Mouse (Mus musculus) embryonic facial prominence, embryonic 15.5 days (tissue): ENCODE measurements around the gene Fto. TPM values are rescaled to one million over a fixed set of nuclear protein-coding genes. Genes with fewer than 3 reads are reported as not detected.
A peak's percentile ranks its signal among the peaks of the same experiment; 100 is the strongest.

ENCODE experiments used
- ATAC-seq: fragments of 200-750 bp; cut with Nextera tagmentation; 2 replicates; pipeline ENCODE4 v1.8.0; 2017; ENCODE audit warnings: low read depth, moderate TSS enrichment; ENCODE audit not compliant: insufficient number of reproducible peaks, low FRiP score, low TSS enrichment
- H3K27ac ChIP-seq: fragments of 300-500 bp; sonication (generic); replicated peaks from 2 replicates; pipeline ENCODE4 v1.5.1; 2015; ENCODE audit warnings: mild to moderate bottlenecking, inconsistent platforms
- H3K27me3 ChIP-seq: fragments of 300-500 bp; sonication (generic); 2 replicates; pipeline ENCODE4 v1.6.1; 2015; ENCODE audit warnings: inconsistent platforms
- H3K36me3 ChIP-seq: fragments of 300-500 bp; sonication (generic); 2 replicates; pipeline ENCODE4 v1.6.1; 2015; ENCODE audit warnings: mild to moderate bottlenecking, inconsistent platforms
- H3K4me1 ChIP-seq: fragments of 300-500 bp; sonication (generic); 2 replicates; pipeline ENCODE4 v1.6.1; 2015; ENCODE audit warnings: inconsistent platforms
- H3K4me2 ChIP-seq: fragments of 300-500 bp; sonication (generic); replicated peaks from 2 replicates; pipeline ENCODE4 v1.6.1; 2015; ENCODE audit warnings: mild to moderate bottlenecking, inconsistent platforms
- H3K4me3 ChIP-seq: fragments of 300-500 bp; sonication (generic); replicated peaks from 2 replicates; pipeline ENCODE4 v1.5.1; 2015; ENCODE audit warnings: mild to moderate bottlenecking, inconsistent platforms
- H3K9ac ChIP-seq: fragments of 300-500 bp; sonication (generic); 2 replicates; pipeline ENCODE4 v1.6.1; 2015; ENCODE audit warnings: inconsistent platforms
- H3K9me3 ChIP-seq: fragments of 300-500 bp; sonication (generic); replicated peaks from 2 replicates; pipeline ENCODE4 v1.6.1; 2016; ENCODE audit warnings: inconsistent platforms
- WGBS: fragments of 180-500 bp; shearing (Covaris S2); methylation state at CpG from one replicate; pipeline ENCODE4 v1.1.7; 2015; 5-methylcytosine and 5-hydroxymethylcytosine counted together
- polyA plus RNA-seq: library from polyadenylated mRNA; unstranded; fragments of >200 nt; fragmentation: Nextera tagmentation; extraction: Ambion mirVana; gene quantifications from 2 replicates; pipeline ENCODE4 v1.2.1, GENCODE M21; 2015

Gene Fto
- polyA plus RNA-seq, 1 experiment from 2014 or later: 111 TPM

- no peak overlapping the region for H3K9ac ChIP-seq
- H3K4me3 ChIP-seq: no peak overlapping the region
- H3K36me3 ChIP-seq: no peaks in the 10 kb centered on the region
- peaks cover 35% of the 10 kb centered on the region for H3K4me1 ChIP-seq
- no peak overlapping the region for H3K4me2 ChIP-seq
- no peak for ATAC-seq
- H3K27ac ChIP-seq: no peak overlapping the region
- no peaks in the 10 kb centered on the region for H3K27me3 ChIP-seq
- H3K9me3 ChIP-seq: no peaks in the 10 kb centered on the region
- WGBS: 22% methylated on average over 8 of the region's 8 CpGs
Observed at GRCm38 (mm10) chr8:91531971-91532370, 218.6 kb downstream of the Fto start.

- WGBS: 54% methylated on average over 18 of the region's 18 CpGs
- ATAC-seq: no peak
- no peaks in the 10 kb centered on the region for H3K36me3 ChIP-seq
- H3K9ac ChIP-seq: no peak overlapping the region
- H3K27ac ChIP-seq: peak overlapping the region; percentile 69
- H3K4me3 ChIP-seq: no peak overlapping the region
- H3K27me3 ChIP-seq: no peaks in the 10 kb centered on the region
- no peak overlapping the region for H3K4me2 ChIP-seq
- no peaks in the 10 kb centered on the region for H3K9me3 ChIP-seq
- H3K4me1 ChIP-seq: peaks cover 40% of the 10 kb centered on the region
Observed at GRCm38 (mm10) chr8:91532671-91533436, 219.5 kb downstream of the Fto start.

DNA sequence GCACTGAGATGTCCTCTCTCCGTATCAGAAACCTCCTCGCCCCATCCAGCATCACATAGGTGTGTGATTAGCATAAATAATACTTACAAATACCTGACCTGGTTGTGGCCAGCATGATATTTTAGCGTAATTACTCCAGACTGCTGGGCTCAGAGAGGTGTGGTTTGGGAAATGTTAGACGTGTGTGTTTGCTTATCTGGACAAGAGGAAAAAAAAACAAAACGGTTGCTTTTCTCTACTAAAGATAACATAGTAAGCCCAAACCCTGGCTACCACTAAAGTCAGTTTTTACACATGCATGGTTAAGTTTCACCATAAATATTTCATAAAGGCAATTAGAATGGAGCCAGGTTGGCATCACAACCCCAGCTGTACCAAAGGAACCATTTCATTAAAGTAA lies 221.4 kb downstream of the Fto start:
- no peak for ATAC-seq
- H3K36me3 ChIP-seq: no peaks in the 10 kb centered on the region
- H3K9ac ChIP-seq: no peak overlapping the region
- H3K4me2 ChIP-seq: no peak overlapping the region
- WGBS: 80% methylated on average over 5 of the region's 5 CpGs
- H3K4me1 ChIP-seq: peaks cover 53% of the 10 kb centered on the region
- no peak overlapping the region for H3K27ac ChIP-seq
- H3K4me3 ChIP-seq: no peak overlapping the region
- no peaks in the 10 kb centered on the region for H3K27me3 ChIP-seq
- H3K9me3 ChIP-seq: no peaks in the 10 kb centered on the region

GRCm38 (mm10) chr8:91538109-91538508 lies 224.8 kb downstream of the Fto start:
- peaks cover 5% of the 10 kb centered on the region; the same call in 1 of the 2 replicates for H3K36me3 ChIP-seq
- 0 out of 2 replicates have a peak overlapping the region, but pooled peaks have one; percentile 11 for H3K27ac ChIP-seq
- H3K4me1 ChIP-seq: peaks cover 37% of the 10 kb centered on the region
- no peak overlapping the region for H3K4me3 ChIP-seq
- H3K9ac ChIP-seq: no peak overlapping the region
- no peak overlapping the region for H3K4me2 ChIP-seq
- no peak for ATAC-seq
- no peaks in the 10 kb centered on the region for H3K9me3 ChIP-seq
- WGBS: 64% methylated on average over 9 of the region's 9 CpGs
- H3K27me3 ChIP-seq: no peaks in the 10 kb centered on the region

DNA sequence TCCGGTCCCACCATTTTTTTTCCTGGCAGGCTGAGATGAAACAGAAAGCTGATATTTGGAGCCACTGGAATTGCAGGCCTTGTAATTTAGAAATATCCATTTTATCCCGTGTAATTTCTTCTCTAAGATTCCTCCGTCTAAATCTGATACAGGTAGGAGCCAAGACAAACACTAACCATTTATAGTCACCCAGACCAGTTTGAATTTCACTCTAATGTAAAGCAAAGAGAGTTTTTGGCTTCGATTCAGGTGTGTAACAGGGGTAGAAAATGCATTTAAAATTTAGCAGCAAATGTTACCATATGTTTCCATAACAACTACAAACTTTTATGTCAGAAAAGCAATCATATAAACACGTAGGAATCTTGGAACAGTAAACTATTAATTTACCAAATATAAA lies 225.6 kb downstream of the Fto start:
- 38% methylated on average over 5 of the region's 5 CpGs for WGBS
- H3K4me1 ChIP-seq: peaks cover 29% of the 10 kb centered on the region
- H3K9me3 ChIP-seq: no peaks in the 10 kb centered on the region
- no peak for ATAC-seq
- no peak overlapping the region for H3K9ac ChIP-seq
- H3K27ac ChIP-seq: no peak overlapping the region
- H3K36me3 ChIP-seq: peaks cover 5% of the 10 kb centered on the region; the same call in 1 of the 2 replicates
- H3K4me3 ChIP-seq: no peak overlapping the region
- H3K27me3 ChIP-seq: no peaks in the 10 kb centered on the region
- no peak overlapping the region for H3K4me2 ChIP-seq

DNA sequence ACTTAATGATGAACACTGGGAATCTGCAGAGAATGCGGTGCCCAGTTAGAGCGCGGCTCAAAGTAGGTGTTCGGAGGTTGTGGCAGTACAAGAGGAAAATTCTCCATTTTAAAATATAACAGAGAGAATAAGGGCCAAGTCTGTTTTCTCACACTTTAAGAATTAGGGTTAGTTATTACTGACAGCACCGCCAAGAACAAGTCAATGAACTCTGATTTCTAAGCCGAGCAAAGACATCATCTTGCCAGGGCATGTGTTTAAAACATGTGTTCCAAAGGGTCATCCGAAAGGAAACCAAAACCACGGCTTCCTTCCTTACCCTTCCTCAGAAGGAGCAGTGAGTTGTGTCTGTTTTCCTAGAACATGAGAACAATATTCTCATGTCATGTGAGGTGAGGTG lies 226.3 kb downstream of the Fto start:
- H3K27me3 ChIP-seq: no peaks in the 10 kb centered on the region
- H3K4me3 ChIP-seq: no peak overlapping the region
- WGBS: 64% methylated on average over 8 of the region's 8 CpGs
- H3K9ac ChIP-seq: no peak overlapping the region
- H3K4me1 ChIP-seq: peaks cover 23% of the 10 kb centered on the region
- 0 out of 2 replicates have a peak overlapping the region, but pooled peaks have one; percentile 11 for H3K27ac ChIP-seq
- no peak for ATAC-seq
- H3K9me3 ChIP-seq: no peaks in the 10 kb centered on the region
- peaks cover 5% of the 10 kb centered on the region; the same call in 1 of the 2 replicates for H3K36me3 ChIP-seq
- no peak overlapping the region for H3K4me2 ChIP-seq

DNA sequence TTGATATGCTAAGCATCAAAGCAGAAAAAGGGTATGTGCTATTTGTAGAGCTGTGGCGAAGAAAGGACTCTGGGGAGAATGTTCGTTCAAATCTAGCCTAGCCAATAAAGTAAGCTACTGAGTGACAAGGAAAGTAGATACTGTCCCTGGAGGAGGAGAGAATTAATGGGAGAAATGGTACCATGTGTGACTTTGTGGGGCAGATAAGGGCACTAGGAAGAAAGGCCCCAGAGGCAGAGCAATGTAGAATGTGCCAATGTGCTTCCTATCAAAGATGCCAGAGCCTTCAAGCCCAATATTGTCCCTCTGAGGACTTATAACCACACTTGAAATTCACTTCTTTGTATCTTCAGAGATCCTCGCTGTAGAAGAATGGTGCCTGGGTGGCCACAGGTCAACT lies 227.9 kb downstream of the Fto start:
- H3K27me3 ChIP-seq: no peaks in the 10 kb centered on the region
- no peak overlapping the region for H3K4me3 ChIP-seq
- no peak for ATAC-seq
- peaks cover 27% of the 10 kb centered on the region for H3K4me1 ChIP-seq
- 73% methylated on average over 3 of the region's 3 CpGs for WGBS
- H3K4me2 ChIP-seq: no peak overlapping the region
- H3K9me3 ChIP-seq: no peaks in the 10 kb centered on the region
- no peak overlapping the region for H3K27ac ChIP-seq
- no peak overlapping the region for H3K9ac ChIP-seq
- peaks cover 5% of the 10 kb centered on the region; the same call in 1 of the 2 replicates for H3K36me3 ChIP-seq

- no peak overlapping the region for H3K4me2 ChIP-seq
- 61% methylated on average over 3 of the region's 3 CpGs for WGBS
- peaks cover 3% of the 10 kb centered on the region; the same call in 1 of the 2 replicates for H3K4me1 ChIP-seq
- no peaks in the 10 kb centered on the region for H3K9me3 ChIP-seq
- no peak overlapping the region for H3K4me3 ChIP-seq
- no peak overlapping the region for H3K9ac ChIP-seq
- no peak for ATAC-seq
- H3K27ac ChIP-seq: no peak overlapping the region
- peaks cover 5% of the 10 kb centered on the region; the same call in 1 of the 2 replicates for H3K36me3 ChIP-seq
- no peaks in the 10 kb centered on the region for H3K27me3 ChIP-seq
Observed at GRCm38 (mm10) chr8:91545561-91545960, 232.2 kb downstream of the Fto start.

GRCm38 (mm10) chr8:91546599-91546998 lies 233.3 kb downstream of the Fto start:
- no peaks in the 10 kb centered on the region for H3K9me3 ChIP-seq
- H3K27ac ChIP-seq: no peak overlapping the region
- H3K4me3 ChIP-seq: no peak overlapping the region
- H3K36me3 ChIP-seq: peaks cover 5% of the 10 kb centered on the region; the same call in 1 of the 2 replicates
- H3K27me3 ChIP-seq: no peaks in the 10 kb centered on the region
- WGBS: 47% methylated on average over 8 of the region's 8 CpGs
- H3K4me2 ChIP-seq: no peak overlapping the region
- peaks cover 9% of the 10 kb centered on the region for H3K4me1 ChIP-seq
- no peak overlapping the region for H3K9ac ChIP-seq
- no peak for ATAC-seq

DNA sequence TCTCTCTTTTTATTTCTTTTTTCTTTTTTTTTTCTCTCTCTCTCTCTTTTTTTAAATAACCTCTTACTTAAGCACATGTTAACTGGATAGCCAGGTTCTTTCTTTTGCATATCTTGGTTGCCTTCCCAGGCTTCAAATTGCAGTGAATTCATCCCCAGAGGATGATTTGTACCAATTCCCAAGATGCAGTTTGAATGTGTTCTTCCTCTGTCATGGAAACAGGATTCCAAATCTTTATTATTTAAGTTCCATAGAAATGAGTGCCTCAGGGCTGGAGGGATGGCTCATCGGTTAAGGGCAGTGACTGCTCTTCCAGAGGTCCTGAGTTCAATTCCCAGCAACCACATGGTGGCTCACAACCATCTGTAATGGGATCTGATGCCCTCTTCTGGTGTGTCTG lies 236.8 kb downstream of the Fto start:
- H3K4me2 ChIP-seq: no peak overlapping the region
- H3K4me3 ChIP-seq: no peak overlapping the region
- no peaks in the 10 kb centered on the region for H3K27me3 ChIP-seq
- WGBS: 69% methylated on average over 1 of the region's 1 CpGs
- H3K27ac ChIP-seq: no peak overlapping the region
- no peak for ATAC-seq
- no peaks in the 10 kb centered on the region for H3K36me3 ChIP-seq
- no peak overlapping the region for H3K9ac ChIP-seq
- peaks cover 25% of the 10 kb centered on the region for H3K4me1 ChIP-seq
- no peaks in the 10 kb centered on the region for H3K9me3 ChIP-seq

DNA sequence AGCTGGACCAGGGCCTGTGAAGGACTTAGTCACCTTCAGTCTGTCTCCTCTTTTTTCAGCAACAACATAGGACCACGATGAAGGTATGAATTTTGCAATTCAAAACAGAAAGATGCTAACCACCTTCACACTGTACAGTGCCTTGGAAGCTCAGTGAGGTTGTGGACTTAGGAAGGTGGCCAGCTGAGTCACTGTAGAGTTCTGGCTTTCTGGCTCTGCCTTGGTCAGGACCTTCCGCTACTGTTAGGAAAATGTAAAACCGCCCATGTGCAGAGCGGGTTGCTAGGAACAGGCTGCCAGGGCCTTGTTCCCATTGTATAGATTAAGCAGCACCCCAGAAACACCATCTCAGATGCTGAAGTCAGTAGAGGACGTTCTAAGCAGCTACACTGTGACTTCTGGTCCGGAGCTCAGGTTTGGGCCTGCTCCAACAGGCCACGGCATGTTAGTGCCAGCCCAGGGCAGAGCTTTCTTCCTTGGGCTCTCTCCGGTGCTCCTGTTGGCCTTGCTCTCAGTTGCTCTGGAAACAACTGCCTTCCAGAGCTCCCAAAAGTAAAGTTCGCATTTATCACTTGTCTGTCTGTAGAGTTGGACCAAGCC lies 237.9 kb downstream of the Fto start:
- 74% methylated on average over 9 of the region's 9 CpGs for WGBS
- Histone ChIP-seq H3K27me3 (no peaks in the 10 kb centered on the region), H3K9ac (no peak overlapping the region), H3K4me3 (no peak overlapping the region), H3K4me2 (no peak overlapping the region), H3K9me3 (no peaks in the 10 kb centered on the region), H3K36me3 (no peaks in the 10 kb centered on the region), H3K4me1 (peaks cover 23% of the 10 kb centered on the region), H3K27ac (no peak overlapping the region)
- ATAC-seq: no peak
